Mouse (Mus musculus) urinary bladder, postnatal 36 days (tissue): ENCODE measurements around the gene Olfr1395.
A peak's percentile ranks its signal among the peaks of the same experiment; 100 is the strongest.
"Not testable (repeated sequence)": the region's sequence is repeated elsewhere in the genome, so short reads cannot be mapped to it uniquely, and the experiment has no call there.

Experiments used
- DNase-seq, 2 experiments: peaks; one replicate each; pipeline ENCODE4 v3.0.0; 2022; ENCODE audit warnings: low spot score in 2 of 2, mixed read lengths in 1 of 2

The Olfr1395 gene

DNA sequence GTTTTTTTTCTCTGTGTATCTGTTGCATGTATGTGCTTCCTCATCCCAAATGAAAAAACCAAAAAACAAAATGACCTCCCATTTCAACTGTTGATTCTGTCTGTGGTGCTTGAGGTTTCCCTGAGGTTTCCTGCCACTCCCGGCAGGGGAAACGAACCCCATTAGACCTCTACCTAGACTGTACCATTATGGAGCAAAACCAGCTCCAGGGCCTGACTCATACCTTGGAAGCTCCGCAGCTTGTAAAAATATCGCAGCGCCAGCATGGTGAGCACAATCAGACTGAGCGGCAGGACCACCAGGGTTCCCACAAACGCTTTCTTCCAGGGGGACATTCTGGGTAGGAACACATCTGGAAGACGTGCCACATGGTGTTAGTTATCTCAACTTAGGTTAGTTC, 33.3 kb downstream of the Olfr1395 start:
- no peak for DNase-seq

DNA sequence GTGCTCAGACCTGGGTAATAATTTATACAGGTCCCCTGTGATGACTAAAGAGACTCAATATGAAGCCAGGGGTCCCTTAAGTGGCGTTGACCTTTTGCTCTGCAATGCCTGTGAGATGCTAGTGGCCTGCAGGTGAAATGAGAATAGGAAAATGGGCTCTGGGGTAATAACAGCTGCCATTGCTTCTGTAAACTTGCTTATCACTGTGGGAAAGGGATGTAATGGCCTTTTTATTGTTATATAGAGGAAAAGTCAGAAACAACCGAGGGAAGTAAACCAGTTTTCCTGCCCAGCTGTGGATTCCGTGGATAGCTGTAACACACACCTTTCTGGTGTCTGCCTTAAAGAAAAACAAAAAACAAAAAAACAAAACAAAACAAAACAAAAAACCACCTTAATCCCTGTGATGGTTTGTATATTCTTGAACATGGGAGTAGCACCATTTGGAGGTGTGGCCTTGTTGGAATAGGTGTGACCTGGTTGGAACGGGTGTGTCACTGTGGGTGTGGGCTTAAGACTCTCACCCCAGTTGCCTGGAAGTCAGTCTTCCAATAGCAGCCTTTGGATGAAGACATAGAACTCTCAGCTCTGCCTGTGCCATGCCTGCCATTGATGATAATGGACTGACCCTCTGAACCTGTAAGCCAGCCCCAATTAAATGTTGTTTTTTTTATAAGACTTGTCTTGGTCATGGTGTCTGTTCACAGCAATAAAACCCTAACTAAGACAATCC, 34.1 kb downstream of the Olfr1395 start:
- DNase-seq = not testable (repeated sequence)

DNA sequence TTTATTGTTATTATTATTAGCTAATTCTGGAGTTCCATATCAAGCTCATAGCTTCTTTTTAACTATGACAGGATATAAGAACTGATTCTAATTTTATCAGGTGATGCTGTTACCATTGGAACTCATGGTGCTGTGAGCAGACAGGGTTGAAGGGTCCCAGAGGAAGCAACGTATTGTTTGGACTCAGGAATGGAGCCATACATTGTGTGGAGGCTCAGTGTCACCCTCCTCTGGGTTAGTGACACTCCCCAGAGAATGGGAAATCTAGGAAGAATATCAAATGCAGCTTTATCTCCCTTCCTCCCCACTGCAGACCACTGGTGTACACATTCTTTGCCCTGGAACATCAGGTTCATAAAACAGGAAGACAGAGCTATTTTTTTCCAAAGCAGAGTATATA, 41.1 kb downstream of the Olfr1395 start:
- DNase-seq = no peak

DNA sequence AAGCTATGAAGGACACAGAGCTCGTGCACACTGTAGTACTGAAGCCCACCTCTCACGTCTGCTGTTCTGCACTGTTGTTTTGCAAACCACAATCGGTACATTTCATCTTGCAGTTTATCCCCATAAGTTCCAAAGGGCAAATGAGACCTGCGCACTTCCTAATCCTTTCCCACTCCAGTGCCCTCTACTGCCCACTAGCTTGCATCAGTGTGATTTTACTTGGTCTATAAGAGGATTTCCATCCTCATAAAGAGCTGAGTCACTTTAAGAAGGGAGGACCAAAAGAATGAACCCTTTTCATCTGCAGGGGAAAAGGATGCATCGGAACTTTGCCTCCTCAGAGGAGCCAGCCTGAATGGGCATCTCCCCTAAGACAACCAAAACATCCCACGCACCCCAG, 44.4 kb downstream of the Olfr1395 start:
- DNase-seq = no peak

DNA sequence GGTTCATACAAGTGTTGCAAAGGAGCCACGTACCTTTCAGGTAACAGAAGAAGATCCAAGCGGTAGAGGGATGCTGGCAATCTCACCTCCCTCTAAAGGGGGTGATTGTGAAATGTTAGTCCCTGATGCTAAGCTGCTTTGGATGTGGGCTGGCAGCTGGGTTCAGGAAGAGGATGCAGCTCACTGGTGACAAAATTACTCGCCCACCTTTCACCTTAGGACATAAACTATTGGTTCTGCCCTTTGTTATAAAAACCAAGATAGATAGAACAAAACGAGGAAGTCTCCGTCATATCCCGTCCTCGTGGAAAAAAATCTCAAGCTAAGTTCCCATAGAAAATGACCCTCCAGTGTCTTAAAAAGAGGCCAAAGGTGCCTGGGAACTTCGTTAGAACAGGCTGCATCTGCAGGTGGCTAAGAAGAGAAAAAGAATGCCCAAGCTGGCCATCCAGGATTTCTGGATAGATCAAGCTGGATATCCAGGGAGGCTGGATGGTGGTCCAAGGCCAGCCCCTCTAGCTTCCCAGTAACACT, 44.9 kb downstream of the Olfr1395 start, which contains the start of gene Btnl9:
TSS of gene Btnl9 (minus strand) at position 205 of the 534 bp plus-strand sequence.
- no peak for DNase-seq

DNA sequence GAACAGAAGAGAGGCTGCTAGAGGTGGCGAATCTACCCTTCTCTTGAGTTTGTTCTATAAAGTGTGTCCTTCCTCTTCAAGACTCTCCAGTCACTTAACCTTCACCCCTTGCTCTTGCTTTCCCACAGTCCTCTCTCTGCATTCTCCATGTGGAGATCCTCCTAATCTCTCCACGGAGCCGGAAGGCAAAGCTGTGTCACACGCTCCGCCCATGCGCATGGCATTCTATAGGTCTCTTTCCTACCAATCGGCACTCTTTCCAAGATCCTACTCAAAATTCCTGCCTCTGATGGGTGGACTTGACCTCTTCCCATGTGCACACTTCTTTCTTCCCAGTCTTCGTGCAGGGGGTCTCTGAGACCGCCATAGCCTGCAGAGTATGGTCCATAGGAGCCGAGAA, 45.6 kb downstream of the Olfr1395 start:
- DNase-seq = no peak

DNA sequence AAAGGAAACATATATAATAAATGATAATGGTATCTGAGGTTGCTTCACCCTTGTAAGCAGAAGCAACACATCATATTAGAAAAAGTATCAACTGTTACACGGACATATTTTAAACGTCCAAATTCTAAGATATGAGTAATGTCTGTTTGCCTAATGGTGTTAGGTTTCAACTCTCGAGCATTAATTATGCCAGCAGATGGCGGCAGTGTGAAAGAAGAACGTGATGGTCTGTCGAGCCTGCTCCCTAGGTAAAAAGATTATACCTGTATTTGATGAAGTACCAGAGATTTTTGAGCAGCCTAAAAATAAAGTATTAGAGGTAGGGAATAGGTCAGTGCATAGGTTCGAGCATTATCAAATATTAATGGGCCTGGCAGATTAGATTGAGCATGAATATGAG, 47.7 kb downstream of the Olfr1395 start:
- peak; percentile 55 to 62 for DNase-seq

DNA sequence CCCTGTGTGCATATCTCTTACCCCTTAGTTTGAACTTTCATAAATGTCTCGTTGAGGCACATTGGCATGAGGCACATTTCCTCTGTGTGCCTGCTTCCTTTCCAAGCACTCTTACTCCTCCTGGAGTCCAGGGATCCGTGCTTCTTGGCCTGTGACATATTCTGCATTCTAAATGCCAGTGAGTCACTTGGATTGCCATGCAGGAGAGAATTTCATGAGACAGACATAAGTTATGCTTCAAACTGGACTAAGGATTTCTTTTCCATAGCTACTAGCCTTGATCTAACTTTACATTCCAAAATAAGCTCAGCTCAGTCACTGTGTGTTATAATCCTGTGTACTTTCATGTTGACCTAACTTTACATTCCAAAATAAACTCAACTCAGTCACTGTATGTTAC, 49.0 kb downstream of the Olfr1395 start:
- DNase-seq = no peak

DNA sequence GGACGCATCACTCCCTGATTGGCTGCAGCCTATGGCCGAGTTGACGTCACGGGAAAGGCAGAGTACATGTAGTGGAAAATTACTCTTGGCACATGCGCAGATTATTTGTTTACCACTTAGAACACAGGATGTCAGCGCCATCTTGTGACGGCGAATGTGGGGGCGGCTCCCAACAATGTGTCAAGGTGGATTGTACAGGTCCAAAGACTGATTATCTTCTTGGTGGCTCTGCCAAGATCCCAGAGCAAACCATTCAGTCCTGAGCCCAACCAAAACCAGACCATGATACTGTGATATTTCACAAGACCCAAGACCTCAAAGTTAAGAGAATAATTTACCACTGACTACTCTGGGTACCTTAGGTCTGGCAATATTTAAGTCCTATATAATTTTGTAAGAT, 52.7 kb downstream of the Olfr1395 start:
- not testable (repeated sequence) for DNase-seq

DNA sequence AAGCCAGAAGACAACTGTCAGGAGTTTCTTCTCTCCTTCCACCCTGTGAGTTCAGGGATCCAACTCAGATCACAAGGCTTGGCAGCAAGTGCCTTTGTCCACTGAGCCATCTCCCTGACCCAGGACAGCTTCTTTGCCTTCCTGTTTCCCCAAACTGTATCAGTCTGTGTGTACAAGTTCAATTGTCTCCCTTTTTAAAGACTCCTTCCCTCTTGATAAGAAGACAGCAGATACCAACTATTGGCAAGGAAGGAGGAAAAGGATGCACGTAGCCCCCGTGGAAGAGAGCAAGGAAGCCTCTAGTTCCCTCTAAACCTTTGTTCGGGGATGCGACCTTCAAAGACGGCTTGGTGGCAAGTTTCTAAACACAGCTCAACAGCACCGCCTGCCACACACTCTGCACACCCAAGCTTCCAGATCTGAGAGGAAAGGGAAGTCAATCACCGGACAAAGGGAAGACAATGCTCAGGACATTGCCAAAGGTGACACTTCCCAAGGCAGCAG, 53.8 kb downstream of the Olfr1395 start:
- DNase-seq = no peak
